Mouse (Mus musculus): Measurements from ENCODE around the gene Ccdc153.
A peak's percentile ranks its signal among the peaks of the same experiment; 100 is the strongest.

Ccdc153 gene

GRCm38 (mm10) chr9:44240399-44240798, at the start of gene Ccdc153:
Gene Ccdc153 (plus strand): TSS chr9:44240676.
- DNase-seq (ENCODE audit: extremely low spot score, low spot score): no peak

- no peak for DNase-seq (ENCODE audit: extremely low spot score, low spot score)
These were observed 49.3 kb upstream of the Ccdc153 start for GRCm38 (mm10) chr9:44191166-44191565.

GRCm38 (mm10) chr9:44192312-44192711, 48.2 kb upstream of the Ccdc153 start:
- DNase-seq (ENCODE audit: extremely low spot score, low spot score): no peak

- no peak for DNase-seq (ENCODE audit: extremely low spot score, low spot score)
These were observed 47.7 kb upstream of the Ccdc153 start for GRCm38 (mm10) chr9:44192794-44193193.

GRCm38 (mm10) chr9:44194000-44194399, 46.5 kb upstream of the Ccdc153 start:
- no peak for DNase-seq (ENCODE audit: extremely low spot score, low spot score)

GRCm38 (mm10) chr9:44196354-44196753, 44.1 kb upstream of the Ccdc153 start:
- DNase-seq (ENCODE audit: extremely low spot score, low spot score): no peak

- DNase-seq (ENCODE audit: extremely low spot score, low spot score): no peak
These were observed 41.3 kb upstream of the Ccdc153 start for GRCm38 (mm10) chr9:44199166-44199565.

- DNase-seq (ENCODE audit: extremely low spot score, low spot score): no peak
These were observed 40.9 kb upstream of the Ccdc153 start for GRCm38 (mm10) chr9:44199580-44199979.

- no peak for DNase-seq (ENCODE audit: extremely low spot score, low spot score)
These were observed 40.0 kb upstream of the Ccdc153 start for GRCm38 (mm10) chr9:44200458-44200857.

- DNase-seq (ENCODE audit: extremely low spot score, low spot score): no peak
These were observed 32.6 kb upstream of the Ccdc153 start for GRCm38 (mm10) chr9:44207840-44208239.

- DNase-seq (ENCODE audit: extremely low spot score, low spot score): no peak
These were observed 31.1 kb upstream of the Ccdc153 start for GRCm38 (mm10) chr9:44209416-44209815.

GRCm38 (mm10) chr9:44212406-44212805, 28.1 kb upstream of the Ccdc153 start:
- no peak for DNase-seq (ENCODE audit: extremely low spot score, low spot score)

- DNase-seq (ENCODE audit: extremely low spot score, low spot score): no peak
These were observed 26.9 kb upstream of the Ccdc153 start for GRCm38 (mm10) chr9:44213538-44213937.

- DNase-seq (ENCODE audit: extremely low spot score, low spot score): no peak
These were observed 14.5 kb upstream of the Ccdc153 start for GRCm38 (mm10) chr9:44225993-44226392.

GRCm38 (mm10) chr9:44231609-44232008, 8.9 kb upstream of the Ccdc153 start:
- DNase-seq (ENCODE audit: extremely low spot score, low spot score): no peak

GRCm38 (mm10) chr9:44233021-44233801, 7.3 kb upstream of the Ccdc153 start:
- DNase-seq (ENCODE audit: extremely low spot score, low spot score): peak; percentile 24

GRCm38 (mm10) chr9:44233802-44234478, 6.5 kb upstream of the Ccdc153 start, which contains the start of gene Cbl:
Gene Cbl (minus strand): TSS chr9:44234049.
- DNase-seq (ENCODE audit: extremely low spot score, low spot score): peak; percentile 99

- DNase-seq (ENCODE audit: extremely low spot score, low spot score): peak; percentile 31
These were observed 5.7 kb upstream of the Ccdc153 start for GRCm38 (mm10) chr9:44234479-44235427.

- no peak for DNase-seq (ENCODE audit: extremely low spot score, low spot score)
These were observed 3.9 kb upstream of the Ccdc153 start for GRCm38 (mm10) chr9:44236601-44237000.

GRCm38 (mm10) chr9:44237128-44237527, 3.3 kb upstream of the Ccdc153 start:
- DNase-seq (ENCODE audit: extremely low spot score, low spot score): no peak

- DNase-seq (ENCODE audit: extremely low spot score, low spot score): no peak
These were observed 1.8 kb upstream of the Ccdc153 start for GRCm38 (mm10) chr9:44238501-44239190.
